Mouse (Mus musculus) ES-Bruce4 (cell line): ENCODE data around the gene Ptprt.

Source experiments
- CTCF ChIP-seq: IDR thresholded peaks from one replicate; pipeline ENCODE4 v1.8.1; 2011; ENCODE audit warnings: low read depth, low read length
- POLR2A ChIP-seq: IDR thresholded peaks from one replicate; pipeline ENCODE4 v1.8.1; 2011; ENCODE audit warnings: low read length; ENCODE audit not compliant: insufficient read depth

GRCm38 (mm10) chr2:162484036-162484435 is 176.9 kb downstream of the Ptprt start:
- no peak for TF ChIP-seq POLR2A
- no peak for TF ChIP-seq CTCF
